Mouse (Mus musculus) forebrain, embryonic 13.5 days (tissue): Measurements from ENCODE around the gene Spata45. TPM values are rescaled to one million over a fixed set of nuclear protein-coding genes. Genes with fewer than 3 reads are reported as not detected.
"Not testable (repeated sequence)": the region's sequence is repeated elsewhere in the genome, so short reads cannot be mapped to it uniquely, and the experiment has no call there.

ENCODE experiments used
- ATAC-seq: fragments of 200-750 bp; cut with Nextera tagmentation; 2 replicates; pipeline ENCODE4 v1.8.0; 2017
- H3K27ac ChIP-seq: fragments of 300-500 bp; sonication (generic); 2 replicates; pipeline ENCODE4 v1.5.1; 2015; ENCODE audit warnings: inconsistent platforms, mild to moderate bottlenecking, moderate library complexity
- H3K27me3 ChIP-seq: fragments of 300-500 bp; sonication (generic); 2 replicates; pipeline ENCODE4 v1.6.1; 2015; ENCODE audit warnings: mild to moderate bottlenecking, inconsistent platforms
- H3K36me3 ChIP-seq: fragments of 300-500 bp; sonication (generic); 2 replicates; pipeline ENCODE4 v1.6.1; 2015; ENCODE audit warnings: mild to moderate bottlenecking, inconsistent platforms; ENCODE audit not compliant: poor library complexity, severe bottlenecking
- H3K4me1 ChIP-seq: fragments of 300-500 bp; sonication (generic); 2 replicates; pipeline ENCODE4 v1.6.1; 2015; ENCODE audit warnings: inconsistent platforms
- H3K4me2 ChIP-seq: fragments of 300-500 bp; sonication (generic); 2 replicates; pipeline ENCODE4 v1.6.1; 2015; ENCODE audit warnings: inconsistent platforms, mild to moderate bottlenecking, moderate library complexity
- H3K4me3 ChIP-seq: fragments of 300-500 bp; sonication (generic); 2 replicates; pipeline ENCODE4 v1.5.1; 2015; ENCODE audit warnings: mild to moderate bottlenecking, inconsistent platforms
- H3K9ac ChIP-seq: fragments of 300-500 bp; sonication (generic); 2 replicates; pipeline ENCODE4 v1.6.1; 2015; ENCODE audit warnings: mild to moderate bottlenecking, inconsistent platforms
- H3K9me3 ChIP-seq: fragments of 300-500 bp; sonication (generic); replicated peaks from 2 replicates; pipeline ENCODE4 v1.6.1; 2016; ENCODE audit warnings: inconsistent platforms
- WGBS: fragments of 180-500 bp; shearing (Covaris S2); methylation state at CpG from one replicate; pipeline ENCODE4 v1.1.7; 2015; 5-methylcytosine and 5-hydroxymethylcytosine counted together
- polyA plus RNA-seq: library from polyadenylated mRNA; unstranded; fragments of >200 nt; fragmentation: Nextera tagmentation; extraction: Ambion mirVana; gene quantifications from 2 replicates; pipeline ENCODE4 v1.2.1, GENCODE M21; 2015

Spata45 gene
- polyA plus RNA-seq, 1 experiment from 2014 or later: not detected

DNA sequence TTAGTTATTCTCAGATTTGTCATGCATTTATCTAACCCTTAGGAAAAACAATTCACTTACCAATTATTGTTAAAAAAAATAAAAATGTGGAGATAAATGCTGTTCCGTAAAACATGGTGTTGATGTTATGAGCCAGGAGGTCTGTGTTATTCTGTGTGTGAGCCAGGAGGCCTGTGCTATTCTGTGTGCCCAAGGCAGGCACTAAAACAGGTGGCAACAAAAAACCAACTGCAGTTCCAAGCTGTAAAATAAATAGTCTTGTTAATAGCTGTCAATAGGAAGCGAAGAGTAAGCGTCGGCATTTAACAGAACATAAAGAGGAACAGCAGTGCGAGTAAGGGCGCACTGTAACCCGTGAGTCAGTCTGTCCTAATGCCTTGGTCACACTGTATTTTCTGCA lies 15.4 kb upstream of the Spata45 start:
- H3K9me3 ChIP-seq: no peaks in the 10 kb centered on the region
- peaks cover 16% of the 10 kb centered on the region for H3K36me3 ChIP-seq
- no peak overlapping the region for H3K4me2 ChIP-seq
- peaks cover 14% of the 10 kb centered on the region for H3K4me1 ChIP-seq
- WGBS: 82% methylated on average over 7 of the region's 7 CpGs
- H3K27me3 ChIP-seq: no peaks in the 10 kb centered on the region
- no peak overlapping the region for H3K4me3 ChIP-seq
- no peak for ATAC-seq
- H3K27ac ChIP-seq: no peak overlapping the region; the same call in 1 of the 2 replicates
- no peak overlapping the region for H3K9ac ChIP-seq

DNA sequence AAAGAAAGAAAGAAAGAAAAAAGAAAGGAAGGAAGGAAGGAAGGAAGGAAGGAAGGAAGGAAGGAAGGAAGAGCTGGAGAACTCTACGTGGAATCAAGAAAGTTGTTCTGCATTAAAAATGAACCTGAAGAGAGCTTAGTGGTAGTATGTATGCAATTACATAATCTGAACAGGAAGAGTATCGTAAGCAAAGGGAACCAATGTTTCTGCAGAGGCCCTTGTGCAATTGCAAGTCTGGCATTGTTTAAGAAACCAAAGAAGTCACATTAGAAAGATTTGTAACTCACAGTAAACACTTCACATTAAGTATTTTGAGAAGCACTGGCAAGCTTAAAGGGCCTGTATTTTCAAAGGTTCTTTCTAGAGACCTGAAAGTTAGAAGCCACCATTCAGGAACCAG lies 13.3 kb upstream of the Spata45 start:
- WGBS: 97% methylated on average over 2 of the region's 2 CpGs

DNA sequence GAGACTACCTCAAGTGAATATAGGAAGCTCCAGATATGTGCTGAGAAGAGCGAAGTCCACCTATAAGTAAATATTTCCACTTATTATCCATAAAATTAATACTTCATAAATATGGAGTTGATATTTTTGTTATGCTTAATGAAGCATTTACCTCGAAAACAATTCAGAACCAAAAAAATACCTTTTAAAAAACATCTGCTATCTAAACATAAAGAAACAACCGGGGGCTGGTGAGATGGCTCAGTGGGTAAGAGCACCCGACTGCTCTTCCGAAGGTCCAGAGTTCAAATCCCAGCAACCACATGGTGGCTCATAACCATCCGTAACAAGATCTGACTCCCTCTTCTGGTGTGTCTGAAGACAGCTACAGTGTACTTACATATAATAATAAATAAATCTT lies 12.6 kb upstream of the Spata45 start:
- H3K4me2 ChIP-seq, H3K27ac ChIP-seq, ATAC-seq, H3K27me3 ChIP-seq, H3K9me3 ChIP-seq, H3K4me3 ChIP-seq, H3K9ac ChIP-seq: not testable (repeated sequence)
- Histone ChIP-seq H3K36me3 (peaks cover 10% of the 10 kb centered on the region), H3K4me1 (peaks cover 20% of the 10 kb centered on the region)
- 94% methylated on average over 6 of the region's 6 CpGs for WGBS

More for the DNA sequence above, 13.3 kb upstream of the Spata45 start:
- ATAC-seq: no peak
- H3K9ac ChIP-seq: no peak overlapping the region
- no peaks in the 10 kb centered on the region for H3K9me3 ChIP-seq
- H3K27me3 ChIP-seq: no peaks in the 10 kb centered on the region
- H3K27ac ChIP-seq: no peak overlapping the region
- H3K4me3 ChIP-seq: no peak overlapping the region
- H3K4me2 ChIP-seq: no peak overlapping the region
- peaks cover 20% of the 10 kb centered on the region for H3K4me1 ChIP-seq
- peaks cover 10% of the 10 kb centered on the region for H3K36me3 ChIP-seq

DNA sequence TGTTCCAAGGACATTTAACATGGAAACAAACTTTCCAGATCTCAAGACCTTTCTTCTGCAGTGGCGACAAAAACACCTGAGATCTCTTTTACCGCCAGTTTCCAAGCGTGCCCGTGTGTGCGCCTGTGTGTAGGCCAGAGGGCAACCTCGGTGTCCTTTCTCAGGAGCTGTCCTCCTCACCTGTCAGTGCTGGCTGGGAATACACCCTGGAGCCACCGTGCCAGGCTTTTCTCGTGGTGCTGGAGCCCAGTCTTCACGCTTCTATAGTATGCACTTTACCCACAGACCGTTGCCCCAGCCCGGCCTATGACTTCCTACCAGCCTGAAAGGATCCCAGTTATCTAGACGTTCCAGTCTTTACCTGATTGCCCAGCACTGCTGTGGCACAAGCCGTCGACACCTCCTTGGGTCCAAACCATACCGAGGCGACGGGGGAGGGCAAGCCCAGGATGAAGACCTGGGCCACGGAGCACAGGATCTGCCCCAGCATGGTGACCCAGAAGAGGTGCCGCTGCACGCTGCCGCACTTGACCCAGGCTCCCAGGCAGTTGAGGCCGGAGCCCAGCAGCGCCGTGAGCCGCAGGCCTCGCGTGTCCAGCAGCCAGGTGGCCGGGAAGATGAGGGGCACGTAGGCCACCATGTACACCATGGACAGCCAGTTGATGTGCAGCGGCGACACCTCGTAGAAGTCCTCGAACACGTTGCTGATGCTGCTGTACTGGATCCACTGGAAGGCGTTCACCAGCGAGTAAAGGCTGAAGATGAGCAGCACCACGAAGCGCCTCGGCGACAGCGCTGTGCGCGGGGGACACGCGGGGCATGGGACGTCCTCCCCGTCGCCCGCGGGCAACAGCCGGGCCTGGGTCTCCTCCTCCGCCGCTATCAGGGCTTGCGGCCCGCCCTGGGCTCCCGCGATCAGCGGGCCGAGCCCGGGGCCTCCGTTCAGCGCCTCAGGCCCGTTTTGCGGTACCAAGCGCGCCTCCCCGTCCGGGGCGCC lies 11.1 kb upstream of the Spata45 start:
- ATAC-seq: no peak; the same call in none of the 2 replicates
- Histone ChIP-seq H3K36me3 (peaks cover 8% of the 10 kb centered on the region; the same call in 1 of the 2 replicates), H3K9ac (peak overlapping the region; percentile 90), H3K4me1 (peaks cover 20% of the 10 kb centered on the region), H3K4me2 (peak overlapping the region; percentile 99), H3K27me3 (no peaks in the 10 kb centered on the region), H3K4me3 (peak overlapping the region; percentile 79), H3K27ac (peak overlapping the region; percentile 87), H3K9me3 (no peaks in the 10 kb centered on the region)
- WGBS: under 1% methylated on average over 68 of the region's 69 CpGs

DNA sequence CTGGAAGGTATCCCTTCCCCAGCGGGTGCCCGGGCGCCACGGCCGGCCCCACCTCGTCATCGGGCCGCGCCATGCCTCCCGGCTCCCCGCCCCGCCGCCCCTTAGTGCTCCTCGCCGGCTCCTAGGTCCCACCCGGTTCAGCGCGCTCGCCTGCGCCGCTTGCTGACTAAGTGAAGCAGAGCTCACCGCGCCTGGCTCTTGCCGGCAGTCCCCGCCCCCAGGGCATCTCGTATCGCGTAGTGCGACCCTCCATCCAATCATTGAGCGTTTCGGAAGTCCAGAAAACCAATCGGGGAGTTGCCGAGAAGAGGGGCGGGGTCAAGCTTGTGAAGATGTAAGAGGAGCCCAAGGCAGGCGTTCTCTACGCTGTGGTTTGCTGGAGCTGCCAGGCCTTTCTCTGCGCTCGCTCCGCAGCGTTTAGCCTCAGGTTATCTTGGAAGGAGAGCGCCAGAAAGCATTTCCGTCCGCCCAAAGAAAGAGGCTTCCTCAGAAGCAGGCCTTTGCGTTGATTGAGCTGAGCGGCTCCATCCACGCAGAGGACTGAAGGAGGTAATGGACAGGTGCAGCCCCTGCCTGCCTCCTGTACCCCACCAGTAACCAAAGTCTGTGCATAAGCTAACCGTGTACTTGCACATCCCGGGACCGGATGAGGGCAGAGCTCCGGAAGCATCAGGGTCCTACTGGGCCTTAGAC lies 10.3 kb upstream of the Spata45 start, which contains the start of gene Flvcr1:
Flvcr1 (minus strand) TSS at position 138 of the 693 bp plus-strand sequence.
- peak; percentile 100 for ATAC-seq
- Histone ChIP-seq H3K4me2 (peak within 1 kb of the TSS; percentile 99), H3K4me1 (peaks cover 20% of the 10 kb centered on the region), H3K36me3 (peaks cover 8% of the 10 kb centered on the region; the same call in 1 of the 2 replicates), H3K27me3 (no peaks in the 10 kb centered on the region), H3K4me3 (peak within 1 kb of the TSS; percentile 79), H3K9me3 (no peaks in the 10 kb centered on the region), H3K27ac (peak within 1 kb of the TSS; percentile 87), H3K9ac (peak within 1 kb of the TSS; percentile 90)
- under 1% methylated on average over 42 of the region's 50 CpGs for WGBS

DNA sequence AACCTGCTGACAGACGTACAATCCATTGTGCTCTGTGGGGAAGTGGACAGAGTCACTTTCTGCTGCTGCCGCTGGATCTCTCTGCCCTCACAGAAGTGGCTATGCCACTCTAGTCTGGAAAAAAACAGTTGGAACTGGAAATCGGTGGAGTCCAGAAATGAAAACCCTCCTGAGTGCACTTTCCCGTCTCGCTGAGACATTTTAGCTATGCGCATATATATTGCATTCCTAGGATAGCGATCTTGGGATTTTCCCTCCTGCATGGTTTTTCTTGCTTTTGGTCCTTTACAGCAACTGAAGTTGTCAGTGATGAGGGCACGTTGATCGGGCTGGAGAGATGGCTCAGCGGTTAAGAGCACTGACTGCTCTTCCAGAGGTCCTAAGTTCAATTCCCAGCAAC lies 6.3 kb upstream of the Spata45 start:
- Histone ChIP-seq H3K4me1 (peaks cover 11% of the 10 kb centered on the region), H3K9ac (no peak overlapping the region), H3K9me3 (no peaks in the 10 kb centered on the region), H3K4me3 (no peak overlapping the region), H3K36me3 (no peaks in the 10 kb centered on the region), H3K4me2 (no peak overlapping the region), H3K27ac (no peak overlapping the region), H3K27me3 (no peaks in the 10 kb centered on the region)
- WGBS: 71% methylated on average over 10 of the region's 10 CpGs
- no peak for ATAC-seq

DNA sequence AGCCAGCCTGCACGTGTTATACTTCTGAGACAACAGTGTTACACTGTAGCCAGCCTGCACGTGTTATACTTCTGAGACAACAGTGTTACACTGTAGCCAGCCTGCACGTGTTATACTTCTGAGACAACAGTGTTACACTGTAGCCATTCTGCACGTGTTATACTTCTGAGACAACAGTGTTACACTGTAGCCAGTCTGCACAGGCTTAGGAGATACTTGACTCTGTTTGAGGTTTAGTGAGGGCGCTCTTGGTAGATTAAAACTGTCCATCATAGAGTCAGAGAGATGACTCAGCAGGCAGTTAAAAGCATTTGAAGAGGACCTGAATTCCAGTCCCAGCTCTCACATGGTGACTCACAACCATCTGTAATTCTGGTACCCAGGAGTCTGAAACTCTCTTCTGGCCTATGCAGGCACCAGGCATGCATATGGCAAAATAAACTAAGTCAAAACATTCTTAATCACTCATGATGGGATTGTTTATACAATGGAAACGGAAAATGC lies 5.5 kb upstream of the Spata45 start:
- not testable (repeated sequence) for H3K27me3 ChIP-seq, H3K4me1 ChIP-seq, H3K9me3 ChIP-seq, H3K27ac ChIP-seq, H3K4me2 ChIP-seq, H3K9ac ChIP-seq, ATAC-seq, H3K4me3 ChIP-seq, H3K36me3 ChIP-seq
- 86% methylated on average over 6 of the region's 6 CpGs for WGBS

DNA sequence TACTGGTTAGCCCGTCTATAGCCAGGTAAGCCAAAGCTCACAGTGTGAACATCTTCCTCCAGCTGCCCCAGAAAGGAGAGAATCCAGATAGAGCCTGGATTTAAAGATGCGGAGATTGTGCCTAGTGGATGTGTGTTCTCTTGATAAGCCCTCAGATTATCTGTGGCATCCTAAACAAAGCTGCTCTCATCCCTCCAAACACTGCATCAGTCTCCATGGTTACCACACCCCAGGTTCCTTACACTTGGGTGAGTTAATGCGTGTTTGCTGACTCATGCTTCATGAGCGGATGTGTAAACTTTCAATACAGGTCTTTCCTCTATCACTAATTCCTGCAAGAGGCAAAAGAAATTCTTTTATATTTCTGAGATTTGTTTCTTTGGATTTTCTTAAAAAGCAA lies 790 bp upstream of the Spata45 start:
- 15% methylated on average over 4 of the region's 4 CpGs for WGBS
- no peak for ATAC-seq

DNA sequence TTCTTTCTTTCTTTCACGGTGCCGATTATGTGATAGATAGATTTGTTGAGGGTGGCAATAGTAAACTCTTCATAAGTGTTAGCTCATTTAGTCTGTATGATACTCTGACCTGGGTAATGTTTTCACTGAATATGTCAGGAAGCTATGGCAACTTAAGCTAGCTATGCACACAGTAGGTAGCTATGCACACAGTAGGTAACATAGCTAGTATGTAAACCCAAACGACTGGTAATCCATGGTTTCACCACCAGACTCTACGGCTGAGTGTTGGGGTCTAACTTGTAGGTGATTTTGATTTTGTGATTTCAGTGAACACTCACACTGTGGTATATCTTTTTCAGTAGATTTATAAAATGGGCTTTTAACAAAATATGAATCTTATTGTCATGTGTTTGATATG lies 1.6 kb downstream of the Spata45 start:
- H3K9ac ChIP-seq: no peak overlapping the region
- WGBS: 92% methylated on average over 4 of the region's 4 CpGs
- no peak overlapping the region for H3K4me2 ChIP-seq
- no peak overlapping the region for H3K4me3 ChIP-seq
- ATAC-seq: no peak
- H3K4me1 ChIP-seq: 0 out of 2 replicates have a peak, but pooled peaks cover 3% of the 10 kb centered on the region
- no peaks in the 10 kb centered on the region for H3K9me3 ChIP-seq
- H3K27ac ChIP-seq: no peak overlapping the region
- H3K27me3 ChIP-seq: no peaks in the 10 kb centered on the region
- no peaks in the 10 kb centered on the region for H3K36me3 ChIP-seq

More for the DNA sequence above, 790 bp upstream of the Spata45 start:
- Histone ChIP-seq H3K36me3 (no peaks in the 10 kb centered on the region), H3K9ac (no peak overlapping the region), H3K4me3 (no peak overlapping the region), H3K27me3 (no peaks in the 10 kb centered on the region), H3K4me1 (0 out of 2 replicates have a peak, but pooled peaks cover 3% of the 10 kb centered on the region), H3K9me3 (no peaks in the 10 kb centered on the region), H3K4me2 (no peak overlapping the region), H3K27ac (no peak overlapping the region)

DNA sequence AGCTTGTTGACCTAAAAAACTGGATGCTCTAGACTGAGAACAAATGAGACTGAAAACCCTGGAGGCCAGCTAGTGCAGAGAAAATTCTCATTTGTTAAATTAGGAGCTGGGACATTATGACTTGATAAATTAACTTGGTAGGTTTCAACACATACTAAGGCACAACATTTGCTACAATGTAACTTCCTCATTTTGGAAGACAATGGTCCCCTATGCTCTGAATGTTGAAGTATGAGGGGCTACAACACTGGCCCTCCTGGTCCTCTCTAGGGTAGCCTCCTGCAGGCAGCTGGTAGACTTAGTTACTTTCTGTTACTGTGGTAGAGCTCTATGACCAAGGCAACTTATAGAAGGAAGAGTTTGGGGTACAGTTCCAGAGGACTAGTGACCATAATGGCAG lies 4.9 kb downstream of the Spata45 start:
- H3K36me3 ChIP-seq: no peaks in the 10 kb centered on the region
- H3K9ac ChIP-seq: no peak overlapping the region
- H3K4me3 ChIP-seq: no peak overlapping the region
- no peaks in the 10 kb centered on the region for H3K9me3 ChIP-seq
- ATAC-seq: no peak
- no peaks in the 10 kb centered on the region for H3K4me1 ChIP-seq
- no peak overlapping the region for H3K4me2 ChIP-seq
- no peaks in the 10 kb centered on the region for H3K27me3 ChIP-seq
- H3K27ac ChIP-seq: no peak overlapping the region

DNA sequence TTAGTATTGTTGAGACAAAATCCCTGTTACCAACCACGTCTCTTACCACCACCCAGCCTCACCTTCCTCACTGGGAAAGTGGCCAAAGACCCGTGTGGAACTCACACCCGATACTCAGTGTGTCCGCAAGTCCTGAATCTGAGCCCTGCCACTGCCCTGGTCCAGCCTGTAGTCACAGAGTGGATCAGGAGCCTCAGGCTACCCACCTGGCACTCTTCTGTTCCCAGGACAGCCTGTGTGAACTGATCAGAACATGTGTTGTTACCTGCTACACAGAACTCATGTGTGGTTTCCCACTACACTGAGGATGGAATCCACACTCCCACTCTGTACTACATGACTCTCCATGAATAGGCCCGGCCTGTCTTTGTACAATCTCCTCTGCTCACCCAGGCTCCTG lies 5.7 kb downstream of the Spata45 start:
- Histone ChIP-seq H3K4me3 (no peak overlapping the region), H3K9ac (no peak overlapping the region), H3K9me3 (no peaks in the 10 kb centered on the region), H3K4me2 (no peak overlapping the region), H3K36me3 (no peaks in the 10 kb centered on the region), H3K27ac (no peak overlapping the region), H3K4me1 (no peaks in the 10 kb centered on the region), H3K27me3 (no peaks in the 10 kb centered on the region)
- ATAC-seq: no peak
- 84% methylated on average over 5 of the region's 5 CpGs for WGBS

DNA sequence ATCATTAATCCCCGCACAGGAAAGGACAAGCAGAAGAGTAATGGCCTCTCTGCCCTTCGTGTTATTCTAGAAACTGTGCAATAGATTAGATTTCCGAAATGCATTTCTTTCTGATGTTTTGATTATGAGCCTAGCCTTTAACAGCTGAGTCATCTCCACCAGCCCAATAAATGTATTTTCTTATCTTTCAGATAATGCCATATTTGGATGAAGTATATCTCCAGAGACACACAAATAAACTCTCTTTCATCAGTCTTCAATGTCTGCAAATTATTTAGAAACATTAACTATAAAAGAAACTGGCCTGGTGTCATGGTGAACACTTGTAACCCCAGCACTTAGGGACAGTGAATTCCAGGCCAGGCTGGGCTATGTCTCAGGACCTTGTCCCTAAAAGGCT lies 6.2 kb downstream of the Spata45 start:
- ATAC-seq: no peak
- Histone ChIP-seq H3K27me3 (no peaks in the 10 kb centered on the region), H3K4me3 (no peak overlapping the region), H3K27ac (no peak overlapping the region), H3K4me2 (no peak overlapping the region), H3K4me1 (no peaks in the 10 kb centered on the region), H3K9ac (no peak overlapping the region), H3K9me3 (no peaks in the 10 kb centered on the region), H3K36me3 (no peaks in the 10 kb centered on the region)
- WGBS: 86% methylated on average over 3 of the region's 3 CpGs
